Mouse (Mus musculus): ENCODE data around the gene Dync2li1.

DNA sequence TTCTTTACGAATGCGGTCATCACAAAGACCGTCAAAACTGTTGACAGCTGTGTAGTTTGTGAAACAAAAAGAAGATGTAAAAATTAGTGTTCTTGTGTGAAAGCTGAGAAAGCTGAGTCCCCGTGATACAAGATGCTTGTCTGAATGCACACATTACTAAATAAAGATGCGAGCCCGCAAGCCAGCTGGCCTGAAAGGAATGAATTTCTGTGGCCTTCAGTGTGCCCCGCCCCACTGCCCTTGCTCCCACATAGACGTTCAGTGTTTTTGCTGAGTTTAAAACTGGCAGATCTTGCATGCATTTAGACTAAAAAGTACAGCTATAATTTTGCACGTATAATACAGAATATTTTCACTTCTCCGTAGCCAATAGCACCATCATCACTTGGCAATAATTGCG is 10.5 kb upstream of the Dync2li1 start:
- TF ChIP-seq POLR2A (IDR thresholded peaks at IDR 0.05; ENCODE audit: insufficient read length, low read depth) (no peak), POLR2AphosphoS2 (IDR thresholded peaks at IDR 0.05; ENCODE audit: insufficient read length, low read depth) (no peak), MYOG (IDR thresholded peaks at IDR 0.05; ENCODE audit: control insufficient read depth in 1 of 3, insufficient read depth in 1 of 3, insufficient read length in 2 of 3, low read depth in 2 of 3) (peak in 1 of 3 experiments; percentile 69)

Measured in myocyte (in vitro differentiated cells).